Mouse (Mus musculus) midbrain, embryonic 13.5 days (tissue): ENCODE results near the gene Pard3. TPM values are rescaled to one million over a fixed set of nuclear protein-coding genes. Genes with fewer than 3 reads are reported as not detected.
A peak's percentile ranks its signal among the peaks of the same experiment; 100 is the strongest.

Experiments
- ATAC-seq: fragments of 200-750 bp; cut with Nextera tagmentation; 2 replicates; pipeline ENCODE4 v1.8.0; 2017; ENCODE audit warnings: mild to moderate bottlenecking, moderate TSS enrichment, moderate library complexity
- H3K27ac ChIP-seq: fragments of 300-500 bp; sonication (generic); 2 replicates; pipeline ENCODE4 v1.5.1; 2015; ENCODE audit warnings: inconsistent platforms, mild to moderate bottlenecking, moderate library complexity
- H3K27me3 ChIP-seq: fragments of 300-500 bp; sonication (generic); 2 replicates; pipeline ENCODE4 v1.6.1; 2015; ENCODE audit warnings: mild to moderate bottlenecking, inconsistent platforms
- H3K36me3 ChIP-seq: fragments of 300-500 bp; sonication (generic); 2 replicates; pipeline ENCODE4 v1.6.1; 2015; ENCODE audit warnings: mild to moderate bottlenecking, inconsistent platforms
- H3K4me1 ChIP-seq: fragments of 300-500 bp; sonication (generic); replicated peaks from 2 replicates; pipeline ENCODE4 v1.6.1; 2015; ENCODE audit warnings: inconsistent platforms
- H3K4me2 ChIP-seq: fragments of 300-500 bp; sonication (generic); replicated peaks from 2 replicates; pipeline ENCODE4 v1.6.1; 2015; ENCODE audit warnings: moderate library complexity, mild to moderate bottlenecking, inconsistent platforms
- H3K4me3 ChIP-seq: fragments of 300-500 bp; sonication (generic); replicated peaks from 2 replicates; pipeline ENCODE4 v1.5.1; 2015; ENCODE audit warnings: mild to moderate bottlenecking, inconsistent platforms
- H3K9ac ChIP-seq: fragments of 300-500 bp; sonication (generic); replicated peaks from 2 replicates; pipeline ENCODE4 v1.6.1; 2015; ENCODE audit warnings: mild to moderate bottlenecking, inconsistent platforms
- H3K9me3 ChIP-seq: fragments of 300-500 bp; sonication (generic); 2 replicates; pipeline ENCODE4 v1.6.1; 2016; ENCODE audit warnings: mild to moderate bottlenecking, inconsistent platforms
- WGBS: fragments of 180-500 bp; shearing (Covaris S2); methylation state at CpG from one replicate; pipeline ENCODE4 v1.1.7; 2015; 5-methylcytosine and 5-hydroxymethylcytosine counted together
- polyA plus RNA-seq: library from polyadenylated mRNA; unstranded; fragments of >200 nt; fragmentation: Nextera tagmentation; extraction: Ambion mirVana; gene quantifications from 2 replicates; pipeline ENCODE4 v1.2.1, GENCODE M21; 2015

Pard3 gene
- polyA plus RNA-seq, 1 experiment from 2014 or later, result 22.8 TPM

- 0 out of 2 replicates have a peak, but pooled peaks have one; percentile 17 for ATAC-seq
Observed at GRCm38 (mm10) chr8:127281035-127281434, 217.3 kb downstream of the Pard3 start.

DNA sequence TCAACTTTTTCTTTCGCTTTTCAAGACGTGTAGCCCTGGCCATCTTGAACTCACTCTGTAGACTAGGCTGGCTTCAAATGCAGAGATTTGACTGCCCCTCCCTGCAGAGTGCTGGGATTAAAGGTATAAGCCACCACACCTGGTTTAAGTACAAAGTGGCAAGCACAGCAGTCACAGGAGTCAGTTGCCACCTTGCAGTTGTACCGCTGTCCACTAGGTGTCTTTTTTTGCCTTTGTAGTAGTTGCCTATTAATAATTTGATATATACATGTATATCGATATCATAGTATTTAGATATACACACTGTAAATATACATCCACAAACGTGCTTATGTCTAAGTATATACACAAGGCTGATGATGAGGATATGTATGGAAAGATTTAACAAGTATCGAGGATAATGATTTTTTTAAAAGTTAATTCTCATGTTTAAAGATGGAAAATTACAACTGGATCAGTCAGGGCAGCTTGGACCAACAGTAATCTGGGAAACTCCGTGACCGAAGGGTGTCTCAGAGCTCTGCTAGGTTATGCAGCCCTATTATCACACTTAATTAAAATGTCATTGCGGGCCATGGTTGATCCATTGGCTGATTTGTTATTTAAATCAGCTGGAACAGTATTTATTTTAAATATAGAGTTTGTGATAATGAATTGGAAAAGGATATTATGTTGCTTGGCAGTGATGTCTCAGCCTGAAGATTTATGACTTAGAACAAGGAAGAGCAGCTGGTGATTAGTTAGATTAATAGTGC, 220.9 kb downstream of the Pard3 start:
- H3K36me3 ChIP-seq, result no peaks in the 10 kb centered on the region
- no peaks in the 10 kb centered on the region for H3K27me3 ChIP-seq
- no peak overlapping the region for H3K4me3 ChIP-seq
- peaks cover 18% of the 10 kb centered on the region for H3K4me1 ChIP-seq
- H3K27ac ChIP-seq, result no peak overlapping the region
- H3K4me2 ChIP-seq, result no peak overlapping the region
- ATAC-seq, result no peak
- no peak overlapping the region for H3K9ac ChIP-seq
- no peaks in the 10 kb centered on the region for H3K9me3 ChIP-seq
- WGBS, result 81% methylated on average over 9 of the region's 9 CpGs

More at GRCm38 (mm10) chr8:127281035-127281434, 217.3 kb downstream of the Pard3 start:
- Histone ChIP-seq H3K9me3 (no peaks in the 10 kb centered on the region), H3K4me2 (no peak overlapping the region), H3K27ac (peak overlapping the region; percentile 8; the same call in 1 of the 2 replicates), H3K4me1 (peaks cover 18% of the 10 kb centered on the region), H3K4me3 (no peak overlapping the region), H3K9ac (no peak overlapping the region), H3K27me3 (no peaks in the 10 kb centered on the region), H3K36me3 (no peaks in the 10 kb centered on the region)
- 54% methylated on average over 4 of the region's 4 CpGs for WGBS

DNA sequence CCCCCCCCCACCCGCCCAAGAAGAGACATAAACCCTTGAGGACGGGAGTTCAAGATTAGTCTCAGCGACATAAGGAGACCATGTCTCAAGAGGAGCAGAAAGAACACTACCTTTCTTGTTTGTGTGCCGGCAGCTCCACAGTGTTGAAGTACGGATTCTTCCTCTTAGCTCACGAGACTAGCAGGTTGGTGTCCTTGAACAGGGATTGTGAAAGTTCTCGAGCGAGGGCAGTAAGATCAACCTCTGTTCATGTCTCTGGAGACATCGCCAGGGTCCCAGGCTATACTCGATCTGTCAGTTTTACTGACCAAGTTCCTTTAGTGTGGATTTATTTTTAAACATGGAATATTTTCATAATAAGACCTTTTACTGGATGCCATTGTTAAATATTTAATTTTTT, 224.1 kb downstream of the Pard3 start:
- 90% methylated on average over 10 of the region's 10 CpGs for WGBS
- no peaks in the 10 kb centered on the region for H3K27me3 ChIP-seq
- no peak overlapping the region for H3K27ac ChIP-seq
- no peak for ATAC-seq
- H3K9me3 ChIP-seq, result no peaks in the 10 kb centered on the region
- H3K4me2 ChIP-seq, result no peak overlapping the region
- no peak overlapping the region for H3K4me3 ChIP-seq
- no peak overlapping the region for H3K9ac ChIP-seq
- H3K36me3 ChIP-seq, result no peaks in the 10 kb centered on the region
- H3K4me1 ChIP-seq, result peaks cover 3% of the 10 kb centered on the region; the same call in 1 of the 2 replicates

- no peak overlapping the region for H3K4me2 ChIP-seq
- no peaks in the 10 kb centered on the region for H3K27me3 ChIP-seq
- peaks cover 18% of the 10 kb centered on the region for H3K4me1 ChIP-seq
- H3K9me3 ChIP-seq, result no peaks in the 10 kb centered on the region
- WGBS, result 95% methylated on average over 5 of the region's 5 CpGs
- H3K27ac ChIP-seq, result no peak overlapping the region
- H3K36me3 ChIP-seq, result no peaks in the 10 kb centered on the region
- no peak for ATAC-seq
- H3K4me3 ChIP-seq, result no peak overlapping the region
- H3K9ac ChIP-seq, result no peak overlapping the region
Observed at GRCm38 (mm10) chr8:127292307-127292706, 228.6 kb downstream of the Pard3 start.

DNA sequence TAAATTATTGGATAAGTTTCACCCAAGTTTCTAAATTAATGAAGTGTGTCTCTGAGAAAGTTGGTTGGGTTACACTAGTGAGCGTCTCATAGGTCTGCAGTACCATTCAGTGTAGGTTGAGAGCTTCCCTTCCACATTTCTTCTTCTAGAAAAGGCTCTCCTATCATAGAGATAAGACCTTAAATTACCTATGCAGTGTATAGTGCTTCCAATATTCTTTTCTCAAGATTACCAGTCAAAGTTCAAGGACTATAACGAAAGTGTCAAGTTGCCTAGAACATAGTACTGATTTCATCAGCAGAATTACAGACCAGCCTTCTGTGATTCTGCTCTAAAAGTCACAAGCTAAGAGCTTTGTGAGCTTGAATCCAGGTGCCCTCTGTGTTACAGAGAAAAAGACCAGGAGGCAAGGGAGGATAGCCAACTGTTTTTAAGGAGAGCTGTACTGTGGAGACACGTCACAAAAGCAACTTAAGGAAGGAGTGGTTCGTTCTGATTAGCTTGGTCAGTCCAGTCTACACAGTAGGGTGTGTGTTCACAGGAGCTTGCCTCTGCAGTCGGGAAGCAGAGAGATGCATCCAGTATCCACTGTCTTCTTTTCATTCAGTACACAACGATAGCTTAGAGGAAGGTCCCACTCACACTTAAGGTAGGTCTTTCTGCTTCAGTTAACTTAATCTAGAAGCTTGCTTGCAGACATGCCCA, 229.5 kb downstream of the Pard3 start:
- Histone ChIP-seq H3K27ac (peak overlapping the region; percentile 61), H3K4me2 (no peak overlapping the region), H3K9me3 (no peaks in the 10 kb centered on the region), H3K4me1 (peaks cover 18% of the 10 kb centered on the region), H3K36me3 (no peaks in the 10 kb centered on the region), H3K27me3 (no peaks in the 10 kb centered on the region), H3K4me3 (no peak overlapping the region), H3K9ac (no peak overlapping the region)
- WGBS, result 50% methylated on average over 6 of the region's 6 CpGs
- peak; percentile 20; the same call in 1 of the 2 replicates for ATAC-seq

DNA sequence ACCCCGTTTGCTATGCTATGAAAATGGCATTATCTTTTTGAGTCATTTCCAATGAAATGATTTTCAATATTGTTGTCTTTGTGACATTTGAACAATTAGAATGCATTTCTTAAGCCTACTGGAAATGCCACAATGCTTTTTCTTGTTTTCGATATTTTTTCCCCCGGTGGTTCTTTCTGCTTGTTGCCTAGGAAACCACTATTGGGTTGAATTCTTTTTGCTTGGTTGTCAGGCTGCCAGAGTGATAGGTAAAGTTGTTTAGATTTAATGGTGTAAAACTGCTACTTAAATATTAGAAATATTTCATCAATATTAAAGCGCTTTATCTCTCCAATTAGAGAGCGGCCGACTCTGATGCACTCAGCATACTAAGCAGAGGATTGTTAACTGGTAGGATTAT, 230.4 kb downstream of the Pard3 start:
- Histone ChIP-seq H3K9me3 (no peaks in the 10 kb centered on the region), H3K4me2 (no peak overlapping the region), H3K36me3 (no peaks in the 10 kb centered on the region), H3K4me3 (no peak overlapping the region), H3K9ac (no peak overlapping the region), H3K27ac (no peak overlapping the region), H3K27me3 (no peaks in the 10 kb centered on the region), H3K4me1 (peaks cover 18% of the 10 kb centered on the region)
- 66% methylated on average over 6 of the region's 6 CpGs for WGBS
- ATAC-seq, result no peak

DNA sequence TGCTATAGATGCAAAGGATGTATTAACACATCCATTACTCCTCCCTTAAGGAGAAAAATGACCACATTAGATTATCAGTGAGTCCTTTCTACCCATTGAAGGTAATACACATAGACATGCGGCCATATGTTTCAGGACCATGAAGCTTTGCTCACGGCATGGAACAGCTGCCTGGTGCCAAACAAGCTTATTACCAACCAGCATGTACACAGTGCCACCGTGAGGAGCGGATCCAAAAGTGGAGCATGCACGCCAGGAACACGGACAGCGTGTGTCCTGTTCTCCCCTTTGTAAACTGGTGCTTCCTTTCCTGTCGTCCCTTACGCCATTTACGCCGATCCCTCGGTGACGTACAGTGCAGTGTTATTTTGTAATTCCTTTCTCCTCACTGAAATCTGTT, 232.2 kb downstream of the Pard3 start:
- Histone ChIP-seq H3K4me3 (no peak overlapping the region), H3K9me3 (no peaks in the 10 kb centered on the region), H3K27ac (no peak overlapping the region), H3K4me2 (no peak overlapping the region), H3K36me3 (no peaks in the 10 kb centered on the region), H3K27me3 (no peaks in the 10 kb centered on the region), H3K9ac (no peak overlapping the region), H3K4me1 (peaks cover 18% of the 10 kb centered on the region)
- 93% methylated on average over 13 of the region's 13 CpGs for WGBS
- ATAC-seq, result no peak

GRCm38 (mm10) chr8:127300493-127300892, 236.8 kb downstream of the Pard3 start:
- Histone ChIP-seq H3K4me1 (peaks cover 8% of the 10 kb centered on the region; the same call in 1 of the 2 replicates), H3K9ac (no peak overlapping the region), H3K4me2 (no peak overlapping the region), H3K27me3 (no peaks in the 10 kb centered on the region), H3K4me3 (no peak overlapping the region), H3K27ac (no peak overlapping the region), H3K36me3 (no peaks in the 10 kb centered on the region), H3K9me3 (no peaks in the 10 kb centered on the region)
- 90% methylated on average over 5 of the region's 5 CpGs for WGBS
- ATAC-seq, result no peak

- Histone ChIP-seq H3K9me3 (no peaks in the 10 kb centered on the region), H3K36me3 (no peaks in the 10 kb centered on the region), H3K9ac (no peak overlapping the region), H3K4me1 (peaks cover 4% of the 10 kb centered on the region; the same call in 1 of the 2 replicates), H3K4me3 (no peak overlapping the region), H3K27me3 (no peaks in the 10 kb centered on the region), H3K27ac (no peak overlapping the region), H3K4me2 (no peak overlapping the region)
- 88% methylated on average over 6 of the region's 6 CpGs for WGBS
- ATAC-seq, result no peak
Observed at GRCm38 (mm10) chr8:127302847-127303445, 239.3 kb downstream of the Pard3 start.

- Histone ChIP-seq H3K27ac (no peak overlapping the region), H3K36me3 (no peaks in the 10 kb centered on the region), H3K9me3 (no peaks in the 10 kb centered on the region), H3K27me3 (no peaks in the 10 kb centered on the region), H3K4me3 (no peak overlapping the region), H3K4me1 (peaks cover 11% of the 10 kb centered on the region; the same call in 1 of the 2 replicates), H3K4me2 (no peak overlapping the region), H3K9ac (no peak overlapping the region)
- no peak for ATAC-seq
- WGBS, result 80% methylated on average over 5 of the region's 5 CpGs
Observed at GRCm38 (mm10) chr8:127307026-127307425, 243.3 kb downstream of the Pard3 start.

DNA sequence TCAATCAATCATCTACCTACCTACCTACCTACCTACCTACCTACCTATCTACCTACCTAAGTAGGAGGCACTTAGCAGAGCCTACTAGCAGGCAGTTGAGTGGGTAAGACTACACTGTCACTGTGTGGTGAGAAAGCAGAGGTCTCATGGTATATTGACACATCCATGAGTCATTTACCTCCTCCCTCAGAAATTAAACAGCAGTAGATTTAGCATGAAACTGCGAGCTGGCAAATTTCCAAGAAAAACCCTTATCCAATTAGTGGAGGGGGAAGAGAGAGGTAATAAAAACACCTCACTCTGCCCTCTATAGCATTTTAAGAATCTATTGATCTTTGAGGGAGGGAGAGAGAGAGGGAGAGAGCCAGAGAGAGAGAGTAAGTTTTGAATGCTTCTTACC, 245.7 kb downstream of the Pard3 start:
- no peak overlapping the region for H3K4me3 ChIP-seq
- H3K36me3 ChIP-seq, result no peaks in the 10 kb centered on the region
- H3K9ac ChIP-seq, result no peak overlapping the region
- peaks cover 11% of the 10 kb centered on the region; the same call in 1 of the 2 replicates for H3K4me1 ChIP-seq
- 81% methylated on average over 1 of the region's 1 CpGs for WGBS
- H3K27ac ChIP-seq, result no peak overlapping the region
- H3K27me3 ChIP-seq, result no peaks in the 10 kb centered on the region
- no peaks in the 10 kb centered on the region for H3K9me3 ChIP-seq
- ATAC-seq, result no peak
- H3K4me2 ChIP-seq, result no peak overlapping the region

DNA sequence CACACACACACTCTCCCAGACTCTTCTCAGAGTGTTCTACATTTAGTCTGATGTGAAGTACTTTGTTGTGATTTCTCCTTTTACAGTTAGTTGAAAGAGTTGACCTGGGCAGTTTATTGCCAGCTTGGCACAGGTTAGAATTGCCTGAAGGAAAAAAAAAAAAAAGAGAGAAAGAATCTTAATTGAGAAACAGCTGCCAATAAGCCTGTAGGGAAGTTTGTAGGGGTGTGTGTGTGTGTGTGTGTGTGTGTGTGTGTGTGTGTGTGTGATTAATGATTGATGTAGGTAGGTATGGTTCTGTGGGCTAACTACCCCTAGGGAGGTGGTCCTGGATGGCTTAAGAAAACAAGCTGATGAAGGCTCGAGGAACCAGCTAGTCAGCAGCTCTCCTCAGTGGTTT, 252.1 kb downstream of the Pard3 start:
- Histone ChIP-seq H3K9ac (no peak overlapping the region), H3K9me3 (no peaks in the 10 kb centered on the region), H3K36me3 (no peaks in the 10 kb centered on the region)

More for the DNA sequence above, 252.1 kb downstream of the Pard3 start:
- no peak overlapping the region for H3K4me2 ChIP-seq
- H3K4me3 ChIP-seq, result no peak overlapping the region
- no peak overlapping the region for H3K27ac ChIP-seq
- H3K27me3 ChIP-seq, result no peaks in the 10 kb centered on the region
- ATAC-seq, result no peak
- H3K4me1 ChIP-seq, result no peaks in the 10 kb centered on the region; the same call in 1 of the 2 replicates
- 50% methylated on average over 1 of the region's 1 CpGs for whole genome bisulfite sequencing
